8 mouse cellular contexts compared by ENCODE assay signal in the genomic region with DNA sequence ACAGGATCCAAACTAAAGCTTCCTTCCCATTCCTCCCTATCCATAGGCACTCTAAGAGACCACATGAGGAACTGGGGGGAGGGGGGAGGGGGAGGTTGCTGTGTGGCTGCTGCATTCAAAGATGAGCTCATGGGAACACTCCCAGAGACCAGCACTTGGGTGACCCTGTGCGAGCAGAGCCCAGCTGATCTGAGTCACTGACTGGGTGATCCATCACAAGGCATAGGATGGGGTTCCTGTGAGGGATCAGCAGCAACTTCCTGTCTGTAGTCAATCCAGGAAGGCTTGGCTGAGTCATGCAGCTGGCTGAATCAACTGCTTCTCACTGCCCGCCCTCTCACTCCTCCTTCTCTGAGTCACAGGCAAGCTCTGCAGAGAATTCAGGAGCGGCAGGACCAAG.
DNase-seq lines count a peak whose midpoint lies in the region; ATAC-seq and TF ChIP-seq lines count a peak whose summit lies in the region.

No protein-coding gene starts in this region.

- peak overlapping the region; percentile 80 for H3K27ac ChIP-seq in olfactory bulb, adult 2 months (ENCODE audit: insufficient read depth, low read depth, low read length)

- TF ChIP-seq POLR2A in olfactory bulb, adult 2 months (IDR thresholded peaks at IDR 0.05; ENCODE audit: insufficient read depth, low read depth, low read length) = no peak

- H3K4me3 ChIP-seq in olfactory bulb, adult 2 months (ENCODE audit: insufficient read depth, low read depth, low read length) = no peak overlapping the region

- peaks cover 16% of the 10 kb centered on the region for H3K4me1 ChIP-seq in olfactory bulb, adult 2 months (ENCODE audit: control insufficient read depth, insufficient read depth, low read length)

- DNase-seq in A20 (ENCODE audit: low read depth, low spot score) = peak; percentile 13
- peak; percentile 92 for DNase-seq in adrenal gland, postnatal 14 days
- DNase-seq in heart, postnatal 25 days (ENCODE audit: low spot score) = peak; percentile 71
- peak; percentile 64 to 76 for DNase-seq in layer of hippocampus, adult 18-20 months (ENCODE audit: low spot score in 2 of 2)
- peak; percentile 87 to 90 for DNase-seq in lung, adult 18-20 months
- DNase-seq in urinary bladder, postnatal 14 days (ENCODE audit: low spot score) = peak; percentile 88

- 8% methylated on average over 3 of the region's 3 CpGs for WGBS in olfactory bulb, adult 2 months

- no peak for TF ChIP-seq CTCF in olfactory bulb, adult 2 months (IDR thresholded peaks at IDR 0.05; ENCODE audit: insufficient read depth, low read depth, low read length)

- intact Hi-C loops in heart, postnatal 25 days (cut with DNase I) = loop anchor here (5.0 kb wide), 2 partner anchors 62 to 113 kb away; no protein-coding TSS in a partner anchor

- ATAC-seq in frontal cortex, adult (ENCODE audit: low TSS enrichment) = peak; percentile 99

Comparison
In these comparisons a context has a peak if more than half of its experiments do, and no peak if none do; other contexts are left out.
1. DNase-seq: peak in every context shown above with its lines; median percentile 92 in adrenal gland, postnatal 14 days; 88 in lung, adult 18-20 months; 88 in urinary bladder, postnatal 14 days; 71 in heart, postnatal 25 days; 70 in layer of hippocampus, adult 18-20 months; 13 in A20.